Mouse (Mus musculus) kidney, postnatal 0 days (tissue): Measurements from ENCODE around the gene Szrd1. TPM values are rescaled to one million over a fixed set of nuclear protein-coding genes. Genes with fewer than 3 reads are reported as not detected.

Experiments
- ATAC-seq: fragments of 200-750 bp; cut with Nextera tagmentation; replicated peaks from 2 replicates; pipeline ENCODE4 v1.8.0; 2017; ENCODE audit warnings: low read depth, moderate number of reproducible peaks, moderate TSS enrichment, moderate library complexity; ENCODE audit not compliant: low FRiP score
- DNase-seq: peaks from one replicate; pipeline ENCODE4 v3.0.0-alpha.2; 2016; ENCODE audit warnings: low spot score
- H3K27ac ChIP-seq: fragments of 300-500 bp; sonication (generic); 2 replicates; pipeline ENCODE4 v1.5.1; 2014; ENCODE audit warnings: mild to moderate bottlenecking
- H3K27me3 ChIP-seq: fragments of 300-500 bp; sonication (generic); 2 replicates; pipeline ENCODE4 v1.6.1; 2014; ENCODE audit warnings: low read length, mixed read lengths; ENCODE audit not compliant: insufficient read depth
- H3K36me3 ChIP-seq: fragments of 300-500 bp; sonication (generic); 2 replicates; pipeline ENCODE4 v1.6.1; 2014; ENCODE audit warnings: low read length, mixed read lengths; ENCODE audit not compliant: insufficient read depth
- H3K4me1 ChIP-seq: fragments of 300-500 bp; sonication (generic); replicated peaks from 2 replicates; pipeline ENCODE4 v1.6.1; 2014; ENCODE audit warnings: antibody characterized with exemption, low read length, mixed read lengths; ENCODE audit not compliant: insufficient read depth
- H3K4me2 ChIP-seq: fragments of 300-500 bp; sonication (generic); 2 replicates; pipeline ENCODE4 v1.6.1; 2014; ENCODE audit warnings: mild to moderate bottlenecking, low read length, moderate library complexity, mixed read lengths
- H3K4me3 ChIP-seq: fragments of 300-500 bp; sonication (generic); replicated peaks from 2 replicates; pipeline ENCODE4 v1.5.1; 2014; ENCODE audit warnings: low read depth, low read length
- H3K9ac ChIP-seq: fragments of 300-500 bp; sonication (generic); 2 replicates; pipeline ENCODE4 v1.6.1; 2014; ENCODE audit warnings: low read depth, low read length
- H3K9me3 ChIP-seq: fragments of 300-500 bp; sonication (generic); replicated peaks from 2 replicates; pipeline ENCODE4 v1.6.1; 2016; ENCODE audit warnings: low read length, inconsistent platforms, mixed read lengths
- CTCF ChIP-seq: IDR thresholded peaks from 2 replicates; pipeline ENCODE4 v1.5.1; 2016; ENCODE audit warnings: antibody characterized with exemption, low read depth, mild to moderate bottlenecking, moderate library complexity
- WGBS: fragments of 180-500 bp; shearing (Covaris S2); extraction: QIAGEN DNeasy Blood & Tissue Kit; methylation state at CpG from one replicate; pipeline ENCODE4 v1.1.7; 2014; 5-methylcytosine and 5-hydroxymethylcytosine counted together
- polyA plus RNA-seq: library from polyadenylated mRNA; unstranded; fragments of >200 nt; fragmentation: Nextera tagmentation; extraction: Ambion mirVana; gene quantifications from 2 replicates; pipeline ENCODE4 v1.2.1, GENCODE M21; 2015

The Szrd1 gene
- polyA plus RNA-seq, 1 experiment from 2014 or later = 38.0 TPM

- no peak overlapping the region for H3K27ac ChIP-seq
- no peak overlapping the region for H3K4me2 ChIP-seq
- H3K9ac ChIP-seq = no peak overlapping the region
- ATAC-seq (no peak), DNase-seq (no peak)
- WGBS = 74% methylated on average over 6 of the region's 6 CpGs
- no peaks in the 10 kb centered on the region for H3K9me3 ChIP-seq
- peaks cover 3% of the 10 kb centered on the region; the same call in 1 of the 2 replicates for H3K4me1 ChIP-seq
- no peak for TF ChIP-seq CTCF
- no peak overlapping the region for H3K4me3 ChIP-seq
- H3K27me3 ChIP-seq = no peaks in the 10 kb centered on the region
- no peaks in the 10 kb centered on the region for H3K36me3 ChIP-seq
Observed at GRCm38 (mm10) chr4:141161699-141162208, 22.2 kb upstream of the Szrd1 start.

- Histone ChIP-seq H3K4me1 (peaks cover 3% of the 10 kb centered on the region; the same call in 1 of the 2 replicates), H3K4me3 (no peak overlapping the region), H3K27me3 (no peaks in the 10 kb centered on the region), H3K4me2 (no peak overlapping the region), H3K9me3 (no peaks in the 10 kb centered on the region), H3K9ac (no peak overlapping the region), H3K36me3 (no peaks in the 10 kb centered on the region), H3K27ac (no peak overlapping the region)
- WGBS = 78% methylated on average over 4 of the region's 4 CpGs
- DNase-seq (no peak), ATAC-seq (no peak)
- no peak for TF ChIP-seq CTCF
Observed at GRCm38 (mm10) chr4:141160193-141160592, 20.6 kb upstream of the Szrd1 start.

GRCm38 (mm10) chr4:141159666-141160065 lies 20.1 kb upstream of the Szrd1 start:
- Histone ChIP-seq H3K4me3 (no peak overlapping the region), H3K27ac (no peak overlapping the region), H3K4me1 (peaks cover 3% of the 10 kb centered on the region; the same call in 1 of the 2 replicates), H3K4me2 (no peak overlapping the region), H3K9ac (no peak overlapping the region), H3K36me3 (no peaks in the 10 kb centered on the region), H3K27me3 (no peaks in the 10 kb centered on the region), H3K9me3 (no peaks in the 10 kb centered on the region)
- no peak for TF ChIP-seq CTCF
- DNase-seq (no peak), ATAC-seq (no peak)
- WGBS = 42% methylated on average over 5 of the region's 5 CpGs

GRCm38 (mm10) chr4:141159093-141159492 lies 19.5 kb upstream of the Szrd1 start:
- Histone ChIP-seq H3K9ac (no peak overlapping the region), H3K4me1 (peaks cover 3% of the 10 kb centered on the region; the same call in 1 of the 2 replicates), H3K27me3 (no peaks in the 10 kb centered on the region), H3K9me3 (no peaks in the 10 kb centered on the region), H3K36me3 (no peaks in the 10 kb centered on the region), H3K4me2 (no peak overlapping the region), H3K4me3 (no peak overlapping the region), H3K27ac (no peak overlapping the region; the same call in 1 of the 2 replicates)
- 45% methylated on average over 11 of the region's 11 CpGs for WGBS
- DNase-seq (no peak), ATAC-seq (no peak)
- no peak for TF ChIP-seq CTCF

GRCm38 (mm10) chr4:141158609-141159008 lies 19.0 kb upstream of the Szrd1 start:
- no peak overlapping the region; the same call in 1 of the 2 replicates for H3K27ac ChIP-seq
- no peaks in the 10 kb centered on the region for H3K9me3 ChIP-seq
- no peaks in the 10 kb centered on the region for H3K36me3 ChIP-seq
- no peak overlapping the region for H3K4me3 ChIP-seq
- no peak overlapping the region for H3K4me2 ChIP-seq
- H3K27me3 ChIP-seq = no peaks in the 10 kb centered on the region
- TF ChIP-seq CTCF = no peak
- peaks cover 3% of the 10 kb centered on the region; the same call in 1 of the 2 replicates for H3K4me1 ChIP-seq
- ATAC-seq (no peak), DNase-seq (no peak)
- 76% methylated on average over 2 of the region's 2 CpGs for WGBS
- H3K9ac ChIP-seq = no peak overlapping the region

- Histone ChIP-seq H3K9ac (no peak overlapping the region), H3K4me2 (no peak overlapping the region), H3K27me3 (no peaks in the 10 kb centered on the region), H3K27ac (no peak overlapping the region), H3K4me1 (peaks cover 3% of the 10 kb centered on the region; the same call in 1 of the 2 replicates), H3K9me3 (no peaks in the 10 kb centered on the region), H3K36me3 (no peaks in the 10 kb centered on the region), H3K4me3 (no peak overlapping the region)
- no peak for TF ChIP-seq CTCF
- 75% methylated on average over 4 of the region's 4 CpGs for WGBS
- no peak for DNase-seq
- ATAC-seq = no peak
Observed at GRCm38 (mm10) chr4:141157485-141157884, 17.9 kb upstream of the Szrd1 start.

- TF ChIP-seq CTCF = no peak
- Histone ChIP-seq H3K4me3 (peak overlapping the region; percentile 99), H3K36me3 (no peaks in the 10 kb centered on the region), H3K4me2 (peak overlapping the region; percentile 96), H3K9ac (peak overlapping the region; percentile 97; the same call in 1 of the 2 replicates), H3K9me3 (no peaks in the 10 kb centered on the region), H3K27ac (0 out of 2 replicates have a peak overlapping the region, but pooled peaks have one; percentile 94), H3K27me3 (no peaks in the 10 kb centered on the region), H3K4me1 (peaks cover 6% of the 10 kb centered on the region; the same call in 1 of the 2 replicates)
- no peak for ATAC-seq
- no peak for DNase-seq
- 21% methylated on average over 7 of the region's 7 CpGs for WGBS
Observed at GRCm38 (mm10) chr4:141149116-141149515, 9.5 kb upstream of the Szrd1 start.
